Mouse (Mus musculus): ENCODE results near the gene Vcpkmt. TPM values are rescaled to one million over a fixed set of nuclear protein-coding genes. Genes with fewer than 3 reads are reported as not detected.

Vcpkmt gene
- total RNA-seq (2023; ENCODE audit: inconsistent age): 13.1 to 18.3 TPM (median 16.2 TPM) in 4 replicates

DNA sequence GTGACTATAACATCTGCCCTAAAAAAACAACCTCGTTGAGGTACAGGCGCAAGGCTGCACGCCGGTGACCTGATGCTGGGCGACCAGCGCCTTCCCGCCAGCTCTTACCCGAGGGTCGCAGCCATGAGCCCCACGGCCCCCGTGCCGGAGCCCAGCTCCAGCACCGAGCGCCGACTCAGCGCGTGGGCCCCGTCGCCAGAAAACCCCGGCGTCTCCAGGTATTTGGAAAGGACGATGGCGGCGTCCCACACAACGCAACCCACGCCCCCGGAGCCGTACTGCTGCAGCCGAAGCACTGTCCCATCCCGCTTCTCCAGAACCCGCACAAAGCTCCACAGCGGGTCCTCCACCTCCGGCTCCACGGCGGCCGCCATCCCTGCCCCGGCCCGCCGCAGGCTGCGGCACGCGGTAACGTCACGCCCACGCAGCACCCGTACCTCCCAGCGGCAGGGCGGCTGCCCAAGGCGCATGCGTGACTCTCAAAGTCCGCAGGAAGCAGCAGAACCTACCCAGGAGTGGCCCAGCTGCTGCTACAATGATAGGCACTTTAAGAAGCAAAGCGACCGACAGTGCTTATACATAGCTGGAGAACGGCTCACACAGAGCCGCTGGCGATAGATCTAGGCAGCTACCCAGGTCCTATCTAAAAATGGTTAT, at the start of gene Vcpkmt:
Gene Vcpkmt (minus strand): TSS at position 416 of the 657 bp plus-strand sequence.

Other genes starting within 250 kb of the Vcpkmt start
- gene Nemf, start 225.9 kb downstream of the Vcpkmt start, total RNA-seq (2023; ENCODE audit: inconsistent age): 98.0 to 114 TPM (median 108 TPM) in 4 replicates
- 329 to 368 TPM (median 334 TPM) in 4 replicates for gene Arf6, start 210.9 kb downstream of the Vcpkmt start, total RNA-seq (2023; ENCODE audit: inconsistent age)
- 5.2 to 8.4 TPM (median 6.7 TPM) in 4 replicates for gene Gm9887, start 210.6 kb downstream of the Vcpkmt start, total RNA-seq (2023; ENCODE audit: inconsistent age)
- 23.8 to 29.9 TPM (median 28.6 TPM) in 4 replicates for gene Sos2, start 98.8 kb upstream of the Vcpkmt start, total RNA-seq (2023; ENCODE audit: inconsistent age)
- gene L2hgdh, start 141.8 kb upstream of the Vcpkmt start, total RNA-seq (2023; ENCODE audit: inconsistent age): 6.4 to 12.0 TPM (median 9.0 TPM) in 4 replicates
- 6.7 to 10.4 TPM (median 10.0 TPM) in 4 replicates for gene Atp5s, start 141.9 kb upstream of the Vcpkmt start, total RNA-seq (2023; ENCODE audit: inconsistent age)
- 11.0 to 15.4 TPM (median 13.5 TPM) in 4 replicates for gene Cdkl1, start 208.2 kb upstream of the Vcpkmt start, total RNA-seq (2023; ENCODE audit: inconsistent age)

Measured in B cell, adult (primary cell).